ENCODE assay signal across 9 mouse cellular contexts in the genomic region with DNA sequence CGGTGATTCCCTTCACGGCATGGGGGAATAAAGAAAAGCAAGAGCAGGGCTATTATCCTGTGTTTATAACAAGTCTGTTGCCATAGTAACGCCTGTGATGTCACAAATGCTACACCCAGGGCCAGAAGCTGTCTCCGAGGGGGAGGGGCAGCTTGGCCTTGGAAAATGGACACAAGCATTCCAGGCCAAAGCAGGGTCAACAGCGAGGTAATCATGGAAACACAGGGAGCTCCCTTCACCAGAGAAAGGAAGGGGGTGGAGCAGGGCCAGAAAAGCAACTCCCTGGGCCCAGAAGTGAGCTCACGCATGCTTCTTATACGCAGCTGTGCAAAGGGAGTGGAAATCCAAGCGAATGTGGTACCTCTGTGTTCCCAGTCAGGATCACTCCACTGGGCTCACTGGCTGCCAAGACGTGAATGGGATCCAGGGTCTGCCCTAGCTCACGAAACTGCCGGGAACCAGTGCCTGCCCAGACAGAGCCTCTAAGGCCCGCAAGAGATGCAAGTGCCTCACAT. TPM values are rescaled to one million over a fixed set of nuclear protein-coding genes. Genes with fewer than 3 reads are reported as not detected.
A peak's percentile ranks its signal among the peaks of the same experiment; 100 is the strongest.
DNase-seq lines count a peak whose midpoint lies in the region; ATAC-seq and TF ChIP-seq lines count a peak whose summit lies in the region.
"Had no signal": no experiment of that assay in that cellular context is flagged by ENCODE, and none has a peak within 500 bp of the region (broad histone marks: within the 10 kb centered on the region; RNA-seq: fewer than 3 reads in every experiment).

No protein-coding gene starts in this region.

- peaks cover 13% of the 10 kb centered on the region; the same call in 1 of the 2 replicates for H3K4me1 ChIP-seq in hindbrain, postnatal 0 days (ENCODE audit: insufficient read depth, low read length)
- H3K4me1 ChIP-seq in limb, embryonic 10.5 days: peaks cover 23% of the 10 kb centered on the region
- H3K4me1 ChIP-seq in midbrain, embryonic 16.5 days (ENCODE audit: control insufficient read depth, insufficient read depth, low read length): peaks cover 22% of the 10 kb centered on the region
- H3K4me1 ChIP-seq: liver, embryonic 13.5 days had no signal

- peak overlapping the region; percentile 35; the same call in 1 of the 2 replicates for H3K4me2 ChIP-seq in hindbrain, postnatal 0 days (ENCODE audit: low read depth, low read length)
- H3K4me2 ChIP-seq in midbrain, embryonic 16.5 days (ENCODE audit: low read length): peak overlapping the region; percentile 35
- H3K4me2 ChIP-seq: liver, embryonic 13.5 days had no signal

- 7% methylated on average over 12 of the region's 12 CpGs for WGBS in hindbrain, postnatal 0 days
- 32% methylated on average over 12 of the region's 12 CpGs for WGBS in limb, embryonic 10.5 days
- 6% methylated on average over 12 of the region's 12 CpGs for WGBS in midbrain, embryonic 16.5 days

- TF ChIP-seq CTCF in hindbrain, postnatal 0 days (IDR thresholded peaks at IDR 0.05; ENCODE audit: low read depth): no peak

- peak overlapping the region; percentile 72 for H3K27ac ChIP-seq in hindbrain, postnatal 0 days
- peak overlapping the region; percentile 72 for H3K27ac ChIP-seq in limb, embryonic 10.5 days
- H3K27ac ChIP-seq in midbrain, embryonic 16.5 days (ENCODE audit: low read length): peak overlapping the region; percentile 43
- H3K27ac ChIP-seq: liver, embryonic 13.5 days had no signal

- no peaks in the 10 kb centered on the region for H3K27me3 ChIP-seq in hindbrain, postnatal 0 days (ENCODE audit: insufficient read depth, low read length)
- no peaks in the 10 kb centered on the region for H3K27me3 ChIP-seq in limb, embryonic 10.5 days (ENCODE audit: low read depth, poor library complexity, severe bottlenecking)
- H3K27me3 ChIP-seq in midbrain, embryonic 16.5 days (ENCODE audit: control insufficient read depth, insufficient read depth, low read depth, low read length): no peaks in the 10 kb centered on the region
- H3K27me3 ChIP-seq: liver, embryonic 13.5 days had no signal

- H3K9me3 ChIP-seq in hindbrain, postnatal 0 days (ENCODE audit: low read length): no peaks in the 10 kb centered on the region
- H3K9me3 ChIP-seq in limb, embryonic 10.5 days (replicated peaks): no peaks in the 10 kb centered on the region
- no peaks in the 10 kb centered on the region for H3K9me3 ChIP-seq in midbrain, embryonic 16.5 days (replicated peaks; ENCODE audit: control insufficient read depth, low read length, poor library complexity, severe bottlenecking)
- H3K9me3 ChIP-seq: liver, embryonic 13.5 days had no signal

- H3K9ac ChIP-seq in hindbrain, postnatal 0 days (replicated peaks; ENCODE audit: low read length): 0 out of 2 replicates have a peak overlapping the region, but pooled peaks have one; percentile 24
- H3K9ac ChIP-seq in midbrain, embryonic 16.5 days (ENCODE audit: low read depth, low read length): 0 out of 2 replicates have a peak overlapping the region, but pooled peaks have one; percentile 42
- H3K9ac ChIP-seq: liver, embryonic 13.5 days had no signal

- peak; percentile 71 to 88 for DNase-seq in adrenal gland, adult (ENCODE audit: inconsistent age in 2 of 2, low spot score in 1 of 2)
- DNase-seq in embryo, embryonic 10 days (ENCODE audit: low spot score): peak; percentile 97
- peak; percentile 49 to 78 for DNase-seq in gastrocnemius, postnatal 36 days
- peak; percentile 88 for DNase-seq in hindbrain, postnatal 0 days (ENCODE audit: low spot score)
- peak; percentile 67 for DNase-seq in limb, embryonic 10.5 days (ENCODE audit: low spot score)
- DNase-seq in urinary bladder, postnatal 4 days (ENCODE audit: low spot score in 2 of 2): peak; percentile 68 to 71
- DNase-seq in thymus, postnatal 4 days: no peak
- DNase-seq: liver, embryonic 13.5 days had no signal

- H3K4me3 ChIP-seq in hindbrain, postnatal 0 days (ENCODE audit: low read length): no peak overlapping the region
- no peak overlapping the region for H3K4me3 ChIP-seq in limb, embryonic 10.5 days
- H3K4me3 ChIP-seq in midbrain, embryonic 16.5 days (ENCODE audit: low read depth, low read length): no peak overlapping the region
- H3K4me3 ChIP-seq: liver, embryonic 13.5 days had no signal

- peak; percentile 89 for ATAC-seq in hindbrain, postnatal 0 days
- peak; percentile 73 for ATAC-seq in midbrain, embryonic 16.5 days

- peaks cover 5% of the 10 kb centered on the region; the same call in 1 of the 2 replicates for H3K36me3 ChIP-seq in hindbrain, postnatal 0 days (ENCODE audit: insufficient read depth, low read length)
- 0 out of 2 replicates have a peak, but pooled peaks cover 2% of the 10 kb centered on the region for H3K36me3 ChIP-seq in limb, embryonic 10.5 days
- H3K36me3 ChIP-seq in midbrain, embryonic 16.5 days (ENCODE audit: control insufficient read depth, insufficient read depth, low read length): 0 out of 2 replicates have a peak, but pooled peaks cover 2% of the 10 kb centered on the region
- H3K36me3 ChIP-seq: liver, embryonic 13.5 days had no signal

- intact Hi-C loops in gastrocnemius, postnatal 36 days (cut with DNase I): no loop called here

RNA-seq across cellular contexts. Expression of gene Sobp, which starts 19.2 kb away (rescaled TPM):
- total RNA-seq in gastrocnemius, postnatal 36 days (2021): 10 to 100 TPM; 19.6 to 26.1 TPM
- 21.4 and 26.1 TPM in 2 replicates for total RNA-seq in hindbrain, postnatal 0 days (2014; rRNA removed)
- 11.9 and 13.8 TPM in 2 replicates for polyA plus RNA-seq in hindbrain, postnatal 0 days (2015; fragmentation: Nextera tagmentation; extraction: Ambion mirVana)
- polyA plus RNA-seq in limb, embryonic 10.5 days (2016; fragmentation: Nextera tagmentation; extraction: Ambion mirVana): 1.4 and 2.3 TPM in 2 replicates
- 12.4 and 14.4 TPM in 2 replicates for polyA plus RNA-seq in midbrain, embryonic 16.5 days (2015; fragmentation: Nextera tagmentation; extraction: Ambion mirVana)

RNA-seq across cellular contexts. Expression of gene 9030612E09Rik, which starts 19.4 kb away (rescaled TPM):
- 1 to 10 TPM; 1.9 to 2.6 TPM for total RNA-seq in gastrocnemius, postnatal 36 days (2021)
- total RNA-seq in hindbrain, postnatal 0 days (2014; rRNA removed): 0.58 and 0.73 TPM in 2 replicates
- 1.7 and 1.9 TPM in 2 replicates for polyA plus RNA-seq in hindbrain, postnatal 0 days (2015; fragmentation: Nextera tagmentation; extraction: Ambion mirVana)
- polyA plus RNA-seq in limb, embryonic 10.5 days (2016; fragmentation: Nextera tagmentation; extraction: Ambion mirVana): 0.30 and 0.83 TPM in 2 replicates
- polyA plus RNA-seq in midbrain, embryonic 16.5 days (2015; fragmentation: Nextera tagmentation; extraction: Ambion mirVana): 1.8 and 2.6 TPM in 2 replicates
- polyA plus RNA-seq: liver, embryonic 13.5 days had no signal
